Mouse (Mus musculus): ENCODE data around the gene Lrp10. TPM values are rescaled to one million over a fixed set of nuclear protein-coding genes. Genes with fewer than 3 reads are reported as not detected.
A peak's percentile ranks its signal among the peaks of the same experiment; 100 is the strongest.

Gene Lrp10
- total RNA-seq, 2 experiments from 2014 or later: 21.1 to 22.2 TPM

DNA sequence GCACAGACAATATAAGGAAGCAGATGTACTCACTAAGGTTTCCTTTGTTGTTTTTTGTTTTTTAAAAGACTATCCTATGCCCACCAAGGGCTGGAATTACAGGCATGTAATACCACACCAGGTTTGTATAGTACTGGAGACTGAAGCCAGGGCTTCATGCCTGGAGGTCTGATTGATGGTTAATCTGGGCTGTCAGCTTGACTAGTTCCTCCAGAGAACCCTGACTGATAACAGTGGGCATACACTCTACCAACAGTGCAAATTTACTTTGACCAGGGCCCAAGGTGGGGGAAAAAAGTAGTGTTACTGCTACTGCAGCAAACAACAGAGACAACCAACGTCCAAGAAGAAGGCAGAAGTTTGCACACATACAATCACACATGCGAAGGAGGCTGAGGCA lies 7.5 kb downstream of the Lrp10 start:
- no peak for DNase-seq (ENCODE audit: low spot score in 2 of 2)

DNA sequence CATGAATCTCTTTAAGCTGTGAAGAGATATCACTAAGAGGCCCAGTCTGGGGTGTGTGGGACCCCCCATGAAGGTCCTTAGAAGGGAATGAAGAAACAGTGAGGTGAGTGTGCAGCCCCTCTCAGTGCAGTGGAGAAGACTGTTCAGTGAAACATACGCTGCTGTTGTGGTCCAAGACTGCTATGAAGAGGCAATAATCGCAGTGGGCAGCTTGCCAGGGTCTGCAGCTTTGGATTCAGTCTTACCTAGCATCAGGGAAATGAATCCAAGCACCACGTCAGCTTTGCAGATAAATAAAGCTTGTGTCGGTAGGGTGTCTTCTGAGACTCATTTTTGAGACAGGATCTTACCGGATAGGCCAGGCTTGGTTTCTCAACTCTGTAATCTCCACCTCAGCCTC lies 8.7 kb downstream of the Lrp10 start:
- DNase-seq (ENCODE audit: low spot score in 2 of 2): no peak

DNA sequence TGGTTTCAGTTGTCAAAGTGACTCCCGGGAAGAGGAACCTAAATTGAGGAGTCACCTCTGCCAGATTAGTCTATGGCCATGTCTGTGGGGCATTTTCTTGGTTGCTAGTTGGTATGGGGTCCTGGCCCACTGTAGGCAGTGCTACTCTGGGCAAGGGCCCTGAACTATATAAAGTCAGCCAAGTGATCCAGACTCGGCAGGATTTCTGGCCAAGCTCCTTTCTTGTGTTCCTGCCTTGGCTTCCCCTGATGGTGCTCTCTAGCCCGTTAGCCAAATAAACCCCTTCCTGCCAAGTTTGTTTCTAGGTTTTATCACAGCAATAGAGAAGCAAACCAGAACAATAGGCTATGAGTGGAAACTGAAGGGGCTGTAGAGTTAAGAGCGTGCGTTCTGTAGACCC lies 10.8 kb downstream of the Lrp10 start:
- no peak for DNase-seq (ENCODE audit: low spot score in 2 of 2)

DNA sequence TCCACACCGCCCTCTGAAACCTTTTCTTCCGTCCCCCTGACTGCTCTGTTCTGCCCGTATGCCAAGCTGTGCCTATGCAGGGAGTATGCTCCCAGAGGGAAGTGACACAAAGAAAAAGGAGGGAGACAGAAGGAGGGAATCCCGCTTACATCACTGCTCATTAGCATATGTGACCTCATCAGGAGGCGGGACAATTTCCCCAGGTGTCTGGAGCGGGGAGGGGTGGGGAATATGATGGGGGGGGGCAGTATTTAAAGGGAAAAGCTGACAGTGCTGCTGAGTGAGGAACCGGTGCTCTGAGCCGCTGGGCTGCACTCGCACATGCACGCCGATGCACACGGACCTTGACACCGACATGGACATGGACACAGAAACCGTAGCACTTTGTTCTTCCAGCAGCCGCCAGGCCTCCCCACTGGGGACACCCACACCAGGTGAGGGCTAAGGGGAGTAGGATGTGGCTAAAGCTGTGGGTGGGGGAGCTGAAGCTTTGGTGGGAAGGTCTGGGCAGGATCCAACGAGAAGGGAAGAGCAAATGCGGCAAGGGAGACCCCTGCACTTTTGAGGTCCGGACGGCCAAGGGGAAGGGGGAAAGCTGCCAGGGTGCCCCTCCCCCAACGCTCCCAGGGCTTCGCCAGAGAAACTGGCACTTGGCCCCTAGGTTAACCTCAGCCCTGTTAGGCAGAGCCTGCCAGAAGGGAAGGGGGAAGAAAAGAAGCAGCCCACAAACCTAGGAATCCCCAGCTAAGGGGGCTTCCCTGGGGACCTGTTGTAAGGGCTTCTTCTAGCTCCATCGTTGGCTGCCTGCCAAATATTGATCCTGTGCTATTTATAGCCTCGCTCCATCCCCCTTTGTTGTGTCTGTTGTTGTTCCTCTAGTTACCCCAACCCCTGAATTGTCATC lies 12.3 kb downstream of the Lrp10 start, which contains the start of gene Rem2:
Rem2 (plus strand) TSS at position 160 of the 904 bp plus-strand sequence.
- peak; percentile 65 to 67 for DNase-seq (ENCODE audit: low spot score in 2 of 2)

DNA sequence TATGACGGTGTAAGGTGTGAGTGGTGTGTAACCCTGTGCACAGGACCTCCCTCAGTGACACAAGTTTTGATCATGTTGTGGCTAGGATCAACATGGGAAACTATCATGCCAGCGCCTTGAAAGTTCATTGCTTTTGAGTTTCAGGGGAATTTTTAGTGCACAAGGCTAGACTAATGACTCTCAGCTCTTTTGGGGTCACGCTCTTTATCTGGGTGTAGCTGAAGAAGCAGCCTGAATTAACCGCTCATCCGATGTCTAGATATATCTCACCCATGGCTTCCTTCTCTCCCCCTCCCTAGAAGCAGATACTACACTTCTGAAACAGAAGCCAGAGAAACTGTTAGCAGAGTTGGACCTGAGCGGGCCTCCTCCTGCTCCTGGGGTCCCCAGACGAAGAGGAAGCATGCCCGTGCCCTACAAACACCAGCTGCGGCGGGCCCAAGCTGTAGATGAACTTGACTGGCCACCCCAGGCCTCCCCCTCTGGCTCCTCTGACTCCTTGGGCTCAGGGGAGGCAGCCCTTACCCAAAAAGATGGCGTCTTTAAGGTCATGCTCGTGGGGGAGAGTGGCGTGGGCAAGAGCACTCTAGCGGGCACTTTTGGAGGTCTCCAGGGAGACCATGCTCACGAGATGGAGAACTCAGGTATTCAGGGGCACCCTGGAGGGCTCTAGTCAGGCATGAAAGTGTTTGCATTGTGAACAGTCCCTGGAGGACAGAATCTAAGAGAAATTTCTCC lies 13.4 kb downstream of the Lrp10 start:
- no peak for DNase-seq (ENCODE audit: low spot score in 2 of 2)

DNA sequence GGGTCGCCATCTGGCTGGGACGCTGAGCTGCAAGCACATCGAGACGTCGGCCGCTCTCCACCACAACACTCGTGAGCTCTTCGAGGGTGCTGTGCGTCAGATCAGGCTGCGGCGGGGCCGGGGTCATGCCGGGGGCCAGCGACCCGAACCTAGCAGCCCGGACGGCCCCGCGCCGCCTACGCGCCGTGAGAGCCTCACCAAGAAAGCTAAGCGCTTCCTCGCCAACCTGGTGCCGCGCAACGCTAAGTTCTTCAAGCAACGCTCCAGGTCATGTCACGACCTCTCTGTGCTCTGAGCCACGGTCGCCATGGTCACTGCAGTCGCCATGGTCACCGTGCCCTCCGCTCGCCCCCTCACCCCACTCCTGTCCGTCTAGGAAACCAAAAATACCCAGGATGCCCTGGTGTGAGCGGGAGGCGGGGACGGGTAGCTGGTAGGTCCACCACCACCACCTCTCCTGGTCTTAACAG lies 15.5 kb downstream of the Lrp10 start:
- no peak for DNase-seq (ENCODE audit: low spot score in 2 of 2)

DNA sequence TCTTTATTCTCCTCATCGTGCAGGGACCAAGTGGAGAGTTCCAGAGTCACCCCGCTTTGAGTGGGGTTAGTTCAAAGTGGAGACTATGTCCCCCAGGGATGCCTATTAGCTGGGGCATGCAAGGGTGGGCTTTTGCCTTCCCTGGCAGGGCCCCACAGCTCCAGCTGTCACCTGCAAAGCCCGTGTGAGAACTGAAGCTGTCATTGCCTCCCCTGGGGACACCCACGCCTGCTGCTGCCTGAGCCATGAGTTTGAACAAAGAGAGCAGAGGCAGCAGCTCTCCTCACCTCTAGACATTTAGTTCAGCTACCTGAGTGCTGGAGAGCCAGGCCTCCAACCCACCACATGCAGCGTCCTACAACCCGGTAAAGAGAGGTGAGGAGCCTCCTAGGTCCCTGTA lies 16.7 kb downstream of the Lrp10 start:
- no peak for DNase-seq (ENCODE audit: low spot score in 2 of 2)

DNA sequence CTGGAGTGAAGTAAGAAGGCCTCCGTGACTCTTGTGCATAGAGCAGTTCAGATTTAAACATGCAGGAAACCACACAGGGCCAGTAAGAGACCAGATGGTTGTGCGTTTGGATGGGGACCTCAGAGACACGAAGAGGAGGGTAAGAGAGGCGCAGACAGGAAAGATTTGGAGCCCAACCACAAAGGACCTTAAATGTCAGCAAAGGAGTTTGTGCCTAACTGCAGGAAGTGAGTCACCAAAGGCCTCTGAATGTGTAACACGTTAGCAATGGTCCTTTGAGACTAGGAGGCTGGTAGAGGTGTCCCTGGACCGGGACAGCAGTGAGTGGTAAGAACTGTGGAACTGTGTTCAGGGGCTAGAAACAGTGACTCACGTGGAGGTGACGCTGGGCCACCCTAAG lies 17.5 kb downstream of the Lrp10 start:
- DNase-seq (ENCODE audit: low spot score in 2 of 2): no peak

DNA sequence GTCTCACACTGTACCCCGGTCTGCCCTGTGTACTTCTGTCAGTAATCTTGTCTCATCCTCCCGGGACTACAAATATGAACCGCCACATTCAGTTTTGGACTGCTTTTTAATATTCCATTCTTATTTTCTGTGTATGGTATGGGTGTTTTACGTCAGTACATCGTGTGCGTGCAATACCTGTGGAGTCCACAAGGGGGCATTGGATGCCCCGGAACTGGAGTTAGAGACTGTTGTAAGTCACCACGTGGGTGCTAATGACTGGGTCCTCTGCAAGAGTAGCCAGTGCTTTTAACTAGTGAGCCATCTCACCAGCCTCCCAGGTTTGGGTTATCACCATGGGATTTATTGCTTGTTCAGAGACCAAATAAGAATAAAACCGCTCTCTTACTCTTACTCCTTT lies 18.6 kb downstream of the Lrp10 start:
- no peak for DNase-seq (ENCODE audit: low spot score in 2 of 2)

DNA sequence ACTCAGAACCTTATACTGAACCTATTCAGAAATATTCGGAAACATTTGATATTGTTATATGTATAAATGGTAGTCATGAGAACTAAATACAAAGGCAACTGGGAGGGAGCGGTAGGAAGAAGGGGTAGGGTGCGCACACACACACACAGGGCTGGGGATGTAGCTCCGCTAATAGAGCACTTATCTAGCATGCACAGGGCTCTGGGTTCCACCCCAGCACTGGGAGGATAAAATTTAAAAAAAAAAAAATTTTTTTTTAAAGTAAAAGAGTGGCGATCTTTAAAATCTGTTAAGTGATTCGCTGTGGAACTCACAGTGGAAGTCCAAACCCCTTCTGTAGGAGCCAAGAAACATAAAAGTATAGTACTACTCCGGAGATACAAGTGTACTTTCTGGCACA lies 22.0 kb downstream of the Lrp10 start:
- no peak for DNase-seq (ENCODE audit: low spot score in 2 of 2)

DNA sequence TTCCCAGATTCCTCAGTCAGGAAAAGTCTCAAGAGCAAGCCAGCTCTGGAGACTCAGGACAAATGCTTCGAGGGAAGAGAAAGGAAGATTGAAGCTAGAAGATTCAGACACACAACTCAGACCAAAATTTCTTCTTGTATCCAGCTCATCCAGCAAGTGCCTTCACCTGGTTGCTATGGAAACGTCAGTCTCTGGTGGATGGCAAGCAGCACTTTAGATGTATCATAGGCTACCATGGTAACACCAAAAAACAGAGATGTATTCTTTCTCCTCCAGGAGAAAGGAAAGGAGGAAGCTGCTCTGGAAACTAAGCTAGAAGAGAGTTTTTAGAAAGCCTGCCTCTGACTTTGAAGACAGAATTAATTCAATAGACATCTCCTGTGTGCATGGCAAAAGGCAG lies 23.8 kb downstream of the Lrp10 start:
- no peak for DNase-seq (ENCODE audit: low spot score in 2 of 2)

DNA sequence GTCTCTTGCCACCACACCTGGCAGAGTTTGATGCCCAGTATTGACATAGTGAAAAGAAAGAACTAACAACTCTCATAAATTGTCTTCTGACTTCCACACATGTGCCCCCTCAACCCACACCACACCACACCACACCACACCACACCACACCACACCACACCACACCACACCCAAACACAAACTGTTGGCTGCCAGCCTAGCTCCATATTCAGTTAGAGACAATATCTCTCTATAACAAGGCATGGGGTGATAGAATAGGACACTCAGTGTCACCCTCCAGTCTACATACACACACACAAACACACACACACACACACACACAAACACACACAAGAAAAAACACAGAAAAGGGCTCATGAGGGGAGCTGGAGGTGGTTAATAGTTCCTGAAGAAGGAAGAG lies 24.4 kb downstream of the Lrp10 start:
- DNase-seq (ENCODE audit: low spot score in 2 of 2): no peak

DNA sequence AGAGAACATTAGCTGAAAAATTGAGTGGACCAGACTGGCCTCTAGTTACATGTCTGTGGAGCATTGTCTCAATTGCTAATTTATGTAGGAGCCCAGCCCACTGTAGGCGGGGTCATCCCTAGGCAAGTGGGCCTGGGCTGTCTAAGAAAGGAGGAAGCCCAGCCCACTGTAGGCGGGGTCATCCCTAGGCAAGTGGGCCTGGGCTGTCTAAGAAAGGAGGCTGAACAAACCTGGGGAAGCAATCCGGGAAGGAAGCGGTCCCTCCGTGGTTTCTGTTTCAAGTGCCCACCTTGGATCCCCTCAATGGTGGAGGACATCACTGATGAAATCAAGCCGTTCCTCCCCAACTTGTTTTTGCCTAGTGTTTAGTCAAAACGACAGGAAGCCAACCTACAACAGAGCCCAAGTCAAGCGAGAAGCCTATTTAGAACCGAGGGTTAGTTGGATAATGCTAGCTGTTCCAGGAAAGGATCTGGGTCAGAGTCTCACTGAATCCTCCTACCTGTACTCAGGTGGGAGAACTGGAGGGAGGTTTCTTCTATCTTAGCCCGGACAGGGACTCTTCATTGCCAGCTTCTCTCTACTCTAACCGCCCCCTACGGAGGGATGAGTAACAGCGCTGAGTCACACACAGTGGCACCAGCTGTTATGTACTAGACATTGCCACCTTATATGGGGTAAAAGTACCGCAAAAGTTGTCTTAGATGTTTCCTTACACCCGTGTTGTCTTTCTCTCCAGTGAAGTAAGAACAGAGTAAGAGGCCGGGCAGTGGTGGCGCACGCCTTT lies 28.6 kb downstream of the Lrp10 start:
- DNase-seq (ENCODE audit: low spot score in 2 of 2): peak; percentile 64 to 67

DNA sequence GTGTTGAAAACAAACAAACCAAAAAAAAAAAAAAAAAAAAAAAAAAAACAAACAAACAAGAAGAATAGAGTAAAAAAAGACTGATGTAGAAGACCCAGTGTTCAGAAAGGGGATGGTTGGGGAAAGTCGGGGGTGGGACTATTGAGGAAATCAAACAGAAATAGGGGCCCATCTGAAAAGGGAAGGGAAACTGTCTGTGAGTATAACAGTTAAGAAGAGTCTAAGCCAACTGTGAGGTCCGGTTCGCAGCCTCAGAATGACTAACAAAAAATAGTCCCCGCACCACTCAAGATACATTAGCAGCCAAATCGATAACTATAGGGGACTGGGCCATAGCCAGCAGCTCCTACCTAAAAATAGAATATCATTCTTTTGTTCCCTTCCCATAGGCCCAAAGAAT lies 29.3 kb downstream of the Lrp10 start:
- DNase-seq (ENCODE audit: low spot score in 2 of 2): no peak

DNA sequence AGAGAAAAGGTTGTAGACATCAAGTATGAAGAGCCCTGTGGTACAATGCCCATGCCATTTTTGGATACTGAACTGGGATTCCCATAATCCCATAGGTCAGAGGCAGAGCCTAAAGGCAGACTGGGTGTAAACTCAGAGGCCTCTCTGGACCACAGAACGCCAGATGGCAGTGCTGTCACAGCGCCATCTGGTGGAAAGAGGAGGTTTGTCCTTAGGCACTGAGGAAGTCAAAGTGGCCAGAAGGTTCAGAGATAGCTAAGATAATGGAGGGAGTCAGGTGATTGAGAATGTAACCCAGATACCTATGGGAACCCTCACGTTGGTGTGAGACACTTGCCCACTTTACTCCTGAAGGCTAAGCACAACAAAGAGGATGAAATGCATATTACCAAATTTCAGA lies 30.3 kb downstream of the Lrp10 start:
- peak; percentile 69 to 78 for DNase-seq (ENCODE audit: low spot score in 2 of 2)

DNA sequence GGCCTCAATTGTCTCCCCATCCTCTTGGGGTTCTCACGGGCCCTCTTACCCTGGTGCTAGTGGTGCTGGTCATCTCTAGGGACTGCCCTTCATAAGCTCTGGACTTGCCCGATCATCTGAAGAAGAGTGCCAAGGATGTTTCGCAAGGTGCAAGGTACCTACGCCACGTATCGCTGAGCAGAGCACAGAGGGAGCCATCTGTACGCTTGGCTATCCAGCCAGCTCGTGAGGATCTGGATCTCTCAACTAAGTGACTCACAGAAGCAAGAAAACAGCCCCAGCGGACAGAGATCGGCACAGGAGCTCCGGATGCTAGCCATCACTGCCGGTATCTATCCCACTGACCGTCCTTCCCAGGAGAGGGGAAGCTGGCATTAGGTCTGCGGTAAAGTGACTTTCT lies 32.8 kb downstream of the Lrp10 start:
- DNase-seq (ENCODE audit: low spot score in 2 of 2): no peak

DNA sequence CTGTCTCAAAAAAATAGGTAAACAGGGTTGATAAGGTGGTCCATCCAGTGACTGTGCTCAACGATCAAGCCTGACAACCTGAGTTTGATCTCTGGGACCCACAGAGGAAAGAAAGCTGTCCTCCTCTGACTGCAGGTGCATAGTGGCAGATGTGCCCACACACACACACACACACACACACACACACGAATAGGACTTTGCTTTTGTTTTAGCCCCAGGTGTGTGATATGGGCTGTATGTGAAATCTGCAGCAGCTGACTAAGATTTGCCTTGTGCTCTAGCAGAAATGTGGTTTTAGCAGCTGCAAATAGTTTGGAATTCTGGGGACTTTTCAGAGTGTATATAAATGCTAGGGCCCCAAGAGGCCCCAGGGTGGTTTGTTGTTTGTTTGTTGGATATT lies 35.4 kb downstream of the Lrp10 start:
- no peak for DNase-seq (ENCODE audit: low spot score in 2 of 2)

DNA sequence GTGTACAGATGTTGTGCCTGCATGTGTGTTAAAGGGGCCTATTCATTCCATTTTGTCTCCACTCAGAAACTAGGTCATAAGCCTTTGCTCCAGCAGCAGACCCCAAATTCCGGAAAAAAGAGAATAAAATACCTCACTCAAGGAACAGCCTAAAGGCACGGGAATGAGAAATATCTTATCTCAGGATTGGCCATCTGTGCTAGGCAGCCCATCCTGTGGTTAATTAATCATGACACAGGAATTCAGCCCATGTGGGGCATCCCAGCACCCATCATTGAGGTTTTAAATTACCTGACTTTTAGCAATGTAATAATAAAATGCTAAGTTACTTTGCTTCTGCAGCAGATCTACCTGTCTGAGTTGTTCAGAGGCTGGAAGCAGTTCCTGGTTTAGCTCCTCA lies 37.4 kb downstream of the Lrp10 start:
- no peak for DNase-seq (ENCODE audit: low spot score in 2 of 2)

DNA sequence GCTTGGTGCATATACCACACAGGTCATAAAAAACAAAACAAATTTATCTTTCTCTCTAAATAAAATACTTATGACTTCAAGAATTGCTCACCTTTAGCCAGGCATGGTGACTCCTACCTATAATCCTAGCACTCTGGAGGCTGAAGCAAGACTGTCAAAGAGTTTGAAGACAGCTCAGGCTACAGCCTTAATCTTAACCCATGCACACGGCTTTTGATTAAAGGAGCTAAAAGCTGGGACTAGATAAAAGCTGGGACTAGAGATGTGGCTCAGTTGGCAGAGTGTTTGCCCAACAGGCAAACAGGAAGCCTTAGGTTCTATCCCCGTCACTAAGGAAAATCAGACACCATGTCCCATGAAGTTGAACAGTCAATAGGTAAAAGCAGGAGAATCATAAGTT lies 39.2 kb downstream of the Lrp10 start:
- no peak for DNase-seq (ENCODE audit: low spot score in 2 of 2)

DNA sequence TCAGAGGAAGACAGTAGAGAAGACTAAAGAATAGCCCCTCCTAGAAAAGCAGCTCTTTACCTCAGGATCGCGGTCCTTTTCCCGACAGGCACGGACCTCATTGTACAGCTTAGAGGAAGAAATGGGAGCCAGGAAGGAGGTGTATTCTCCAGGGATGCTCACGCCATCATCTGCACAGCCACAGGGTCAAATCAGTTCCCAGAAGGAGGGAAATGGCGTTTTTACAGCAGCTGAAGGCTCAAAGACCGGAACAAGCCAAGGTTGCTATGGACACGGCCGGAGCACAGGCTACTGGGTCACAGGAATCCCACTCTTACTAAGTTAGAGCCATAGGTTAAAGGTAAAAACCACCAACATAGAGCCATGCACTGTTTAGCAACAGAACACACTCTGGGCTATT lies 45.8 kb downstream of the Lrp10 start:
- DNase-seq (ENCODE audit: low spot score in 2 of 2): no peak

DNA sequence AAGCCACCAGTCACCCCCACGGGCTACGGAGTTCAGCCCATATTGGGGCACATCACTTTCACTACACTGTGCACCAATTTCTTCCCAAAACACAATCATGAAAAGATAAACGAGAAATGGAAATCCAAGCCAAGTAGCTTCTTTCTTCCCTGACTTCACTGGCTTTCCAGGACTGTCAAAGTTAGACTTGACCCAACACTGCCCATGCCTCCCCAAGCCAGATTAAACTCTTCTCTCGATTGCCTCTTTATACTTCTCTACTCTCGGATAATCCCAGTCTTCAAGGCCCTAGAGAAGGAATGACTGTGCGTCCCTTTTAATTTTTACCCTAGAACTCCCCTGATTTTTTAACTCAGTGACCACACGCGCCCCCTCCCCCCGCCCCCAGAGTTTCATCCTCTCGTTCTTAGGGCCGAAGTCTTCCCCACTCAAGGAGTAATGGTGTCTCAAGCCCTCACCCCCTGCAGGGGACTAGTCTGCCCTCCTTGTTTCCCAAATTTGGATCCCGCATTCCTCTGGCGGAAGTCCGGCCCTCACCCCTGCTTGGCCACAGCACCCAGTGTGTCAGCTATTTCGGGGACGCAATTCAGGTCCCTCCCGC lies 52.9 kb downstream of the Lrp10 start:
- DNase-seq (ENCODE audit: low spot score in 2 of 2): no peak
